Mouse (Mus musculus): Measurements from ENCODE around the gene Nsun7.
"Not testable (repeated sequence)": the region's sequence is repeated elsewhere in the genome, so short reads cannot be mapped to it uniquely, and the experiment has no call there.

Gene Nsun7

GRCm38 (mm10) chr5:66259756-66260448 lies at the start of gene Nsun7:
Gene Nsun7, plus strand, starts transcription at chr5:66259897.
- peak; percentile 33 for DNase-seq (ENCODE audit: low read depth, low spot score)

GRCm38 (mm10) chr5:66214395-66214935 lies 45.2 kb upstream of the Nsun7 start:
- DNase-seq (ENCODE audit: low read depth, low spot score), result no peak

GRCm38 (mm10) chr5:66215569-66216277 lies 44.0 kb upstream of the Nsun7 start:
- DNase-seq (ENCODE audit: low read depth, low spot score), result no peak

- DNase-seq (ENCODE audit: low read depth, low spot score), result no peak
Observed at GRCm38 (mm10) chr5:66219692-66220091, 40.0 kb upstream of the Nsun7 start.

- no peak for DNase-seq (ENCODE audit: low read depth, low spot score)
Observed at GRCm38 (mm10) chr5:66220620-66221019, 39.1 kb upstream of the Nsun7 start.

DNA sequence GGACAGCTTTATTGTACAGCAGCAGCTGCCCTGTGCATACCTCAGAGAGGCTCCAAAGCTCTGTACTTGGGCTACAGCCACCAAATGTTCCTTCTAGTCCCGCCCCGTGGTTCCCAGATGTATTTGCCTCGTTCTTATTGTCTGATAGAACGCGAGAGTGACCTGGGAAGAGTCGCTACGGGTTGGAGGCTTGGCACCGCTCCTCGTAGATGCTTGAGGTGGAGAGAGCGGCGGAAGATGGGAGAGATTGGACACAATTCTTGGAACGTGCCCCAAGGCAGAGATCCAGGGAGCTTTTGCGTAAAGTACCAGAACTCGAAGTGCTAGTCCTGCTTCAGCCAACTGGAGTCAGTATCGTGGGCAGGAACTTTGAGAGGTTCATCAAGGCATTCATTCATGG lies 36.8 kb upstream of the Nsun7 start:
- DNase-seq (ENCODE audit: low read depth, low spot score), result no peak

GRCm38 (mm10) chr5:66226526-66226925 lies 33.2 kb upstream of the Nsun7 start:
- no peak for DNase-seq (ENCODE audit: low read depth, low spot score)

DNA sequence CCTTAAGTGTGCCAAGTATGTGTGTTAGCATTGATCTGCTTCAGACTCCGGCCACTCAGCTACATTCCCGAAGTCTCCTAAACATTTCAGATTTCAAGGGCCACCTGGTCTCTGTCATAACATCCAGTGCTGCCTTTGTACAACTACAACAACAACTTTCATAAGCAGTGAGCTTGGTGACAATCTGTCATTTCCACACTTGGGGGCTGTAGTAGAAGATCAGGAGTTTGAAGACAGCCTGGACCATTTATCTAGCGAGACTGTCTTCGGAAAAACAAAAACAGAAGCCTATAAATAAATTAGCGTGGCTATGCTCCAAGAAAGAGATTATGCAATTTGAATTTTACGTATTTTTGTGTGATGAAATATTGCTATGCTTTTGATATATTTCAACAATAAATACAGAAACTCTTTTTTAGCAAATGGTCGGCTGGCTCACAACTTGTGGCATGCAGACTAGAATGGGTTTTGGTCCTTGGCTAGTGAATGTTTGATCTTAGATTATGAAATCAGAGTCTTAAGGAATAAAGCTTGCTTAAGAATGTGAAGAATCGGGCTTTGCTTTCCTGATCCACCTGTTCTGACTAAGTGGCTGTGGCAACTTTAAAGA lies 27.9 kb upstream of the Nsun7 start:
- DNase-seq (ENCODE audit: low read depth, low spot score), result no peak

GRCm38 (mm10) chr5:66232456-66232855 lies 27.2 kb upstream of the Nsun7 start:
- DNase-seq (ENCODE audit: low read depth, low spot score), result no peak

- no peak for DNase-seq (ENCODE audit: low read depth, low spot score)
Observed at GRCm38 (mm10) chr5:66241894-66242293, 17.8 kb upstream of the Nsun7 start.

DNA sequence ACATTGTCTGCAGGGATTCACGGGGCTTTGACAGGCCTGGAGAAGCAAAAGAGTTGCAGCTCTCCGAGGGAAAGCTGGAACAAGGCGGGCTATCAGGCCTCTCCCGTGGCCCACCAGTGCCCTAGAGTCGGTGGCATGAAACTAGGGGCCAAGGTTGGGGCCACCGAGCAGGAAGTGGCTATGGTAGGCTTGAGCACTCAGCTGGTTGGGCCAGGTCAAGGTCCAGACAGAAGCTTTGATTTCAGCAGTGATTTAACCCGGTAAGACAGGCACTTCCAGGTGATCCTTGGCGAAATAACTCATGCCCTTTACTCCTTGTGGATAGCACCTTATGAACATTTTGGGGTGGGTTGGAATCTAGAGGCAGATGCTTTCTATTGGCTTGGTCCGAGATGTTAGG lies 16.2 kb upstream of the Nsun7 start:
- DNase-seq (ENCODE audit: low read depth, low spot score), result no peak

DNA sequence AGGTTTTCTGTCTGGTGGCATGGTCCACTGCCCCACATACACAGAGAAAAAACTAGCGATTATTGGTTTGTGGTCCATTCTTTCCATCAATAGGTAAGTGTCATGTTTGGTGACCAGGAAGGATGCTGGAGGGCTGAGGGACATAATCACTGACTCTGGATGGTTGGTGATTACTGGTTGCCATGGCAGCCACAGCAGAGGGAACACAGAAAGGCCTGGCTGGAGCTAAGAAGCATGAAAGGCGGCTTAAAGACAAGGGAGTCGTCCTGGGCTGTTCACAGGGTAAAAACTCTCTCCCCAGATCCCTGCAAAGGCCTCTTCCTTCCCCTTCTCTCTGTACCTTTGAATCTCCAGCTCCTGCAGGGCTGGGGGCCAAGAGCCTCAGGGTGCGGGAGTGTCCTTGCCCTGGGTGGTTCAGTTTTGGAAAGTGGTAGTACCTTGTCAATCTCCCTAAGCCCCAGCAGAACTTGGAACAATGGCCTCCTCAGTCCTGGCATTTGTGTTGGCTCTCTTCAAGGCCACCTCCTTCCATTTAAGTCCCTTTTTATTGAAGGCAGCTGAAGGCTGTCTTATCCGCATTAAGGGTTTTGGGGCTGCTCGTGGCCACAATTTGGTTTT lies 15.5 kb upstream of the Nsun7 start:
- DNase-seq (ENCODE audit: low read depth, low spot score), result no peak

- DNase-seq (ENCODE audit: low read depth, low spot score), result no peak
Observed at GRCm38 (mm10) chr5:66245958-66246497, 13.7 kb upstream of the Nsun7 start.

GRCm38 (mm10) chr5:66253219-66253618 lies 6.5 kb upstream of the Nsun7 start:
- no peak for DNase-seq (ENCODE audit: low read depth, low spot score)

GRCm38 (mm10) chr5:66255044-66255443 lies 4.7 kb upstream of the Nsun7 start:
- DNase-seq (ENCODE audit: low read depth, low spot score), result no peak

GRCm38 (mm10) chr5:66259000-66259399 lies 697 bp upstream of the Nsun7 start:
- no peak for DNase-seq (ENCODE audit: low read depth, low spot score)

GRCm38 (mm10) chr5:66259431-66259755 lies 304 bp upstream of the Nsun7 start:
- not testable (repeated sequence) for DNase-seq (ENCODE audit: low read depth, low spot score)

- DNase-seq (ENCODE audit: low read depth, low spot score), result no peak
Observed at GRCm38 (mm10) chr5:66262475-66262874, 2.8 kb downstream of the Nsun7 start.

GRCm38 (mm10) chr5:66263398-66263797 lies 3.7 kb downstream of the Nsun7 start:
- no peak for DNase-seq (ENCODE audit: low read depth, low spot score)

GRCm38 (mm10) chr5:66269616-66270015 lies 9.9 kb downstream of the Nsun7 start:
- DNase-seq (ENCODE audit: low read depth, low spot score), result no peak

DNA sequence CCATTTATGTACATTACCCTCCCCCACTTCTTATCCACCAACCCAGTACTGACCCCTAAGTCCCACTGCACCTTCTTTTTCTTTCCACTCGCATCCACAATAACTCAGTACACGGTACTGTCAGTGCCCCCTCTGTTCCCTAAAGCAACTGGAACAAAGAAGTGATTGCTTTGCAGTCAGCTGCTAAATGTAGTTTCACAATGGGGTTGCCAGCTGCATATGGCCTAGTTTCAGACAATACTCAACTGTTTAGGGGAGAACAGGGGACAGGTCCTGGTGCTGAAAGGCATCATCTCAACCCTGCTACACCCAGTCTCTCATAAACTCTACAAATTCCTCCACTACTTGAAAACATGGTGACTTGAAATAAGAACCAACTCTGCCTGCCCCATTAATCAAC lies 11.4 kb downstream of the Nsun7 start:
- no peak for DNase-seq (ENCODE audit: low read depth, low spot score)

DNA sequence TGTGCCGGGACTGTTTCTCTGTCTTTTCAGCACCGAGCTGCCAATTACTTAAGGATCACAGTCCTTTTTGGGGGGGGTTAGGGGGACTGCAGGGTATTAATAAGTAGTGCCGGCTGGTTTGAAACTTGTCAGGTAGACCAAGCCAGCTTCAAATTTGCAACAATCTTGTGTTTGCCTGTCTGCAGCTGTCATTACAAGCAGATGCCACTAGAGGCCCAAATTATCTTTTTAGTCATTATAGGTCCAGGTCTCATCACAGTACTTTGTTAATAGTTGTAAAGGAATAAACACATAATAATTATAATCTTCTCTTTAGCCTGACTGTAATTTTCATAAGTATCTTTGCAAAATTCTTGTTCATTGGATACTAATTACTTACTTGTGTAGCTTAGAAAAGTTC lies 14.7 kb downstream of the Nsun7 start:
- DNase-seq (ENCODE audit: low read depth, low spot score), result no peak
